9 mouse cellular contexts compared by ENCODE assay signal in genomic region chr11:8558258-8558657, GRCm38 (mm10).
DNase-seq lines count a peak whose midpoint lies in the region; ATAC-seq lines count a peak whose summit lies in the region.
"Had no signal": no experiment of that assay in that cellular context is flagged by ENCODE, and none has a peak within 500 bp of the region (broad histone marks: within the 10 kb centered on the region; RNA-seq: fewer than 3 reads in every experiment).

No protein-coding gene starts in this region.

- H3K4me1 ChIP-seq in limb, embryonic 13.5 days = peaks cover 52% of the 10 kb centered on the region

- H3K27ac ChIP-seq in limb, embryonic 13.5 days = peak overlapping the region; percentile 17; the same call in 1 of the 2 replicates
- H3K27ac ChIP-seq: forebrain, embryonic 15.5 days had no signal

- H3K27me3 ChIP-seq in limb, embryonic 13.5 days = no peaks in the 10 kb centered on the region
- H3K27me3 ChIP-seq: forebrain, embryonic 15.5 days had no signal

- no peak overlapping the region for H3K4me2 ChIP-seq in limb, embryonic 13.5 days (replicated peaks)
- H3K4me2 ChIP-seq: forebrain, embryonic 15.5 days had no signal

- H3K9me3 ChIP-seq in limb, embryonic 13.5 days = no peaks in the 10 kb centered on the region
- H3K9me3 ChIP-seq: forebrain, embryonic 15.5 days had no signal

- H3K9ac ChIP-seq in limb, embryonic 13.5 days = no peak overlapping the region
- H3K9ac ChIP-seq: forebrain, embryonic 15.5 days had no signal

- intact Hi-C loops in left cerebral cortex, postnatal 4 days (cut with DNase I) = no loop called here
- intact Hi-C loops in left cerebral cortex, postnatal 14 days (cut with DNase I) = no loop called here

- peak; percentile 19 for DNase-seq in left cerebral cortex, postnatal 4 days
- DNase-seq in left cerebral cortex, postnatal 14 days (ENCODE audit: low spot score in 2 of 2) = no peak
- DNase-seq in testis, postnatal 10 days (ENCODE audit: low spot score) = no peak
- DNase-seq in embryo, embryonic 11 days = no peak
- DNase-seq: thymus, adult 18-20 months had no signal

- peaks cover 18% of the 10 kb centered on the region; the same call in 1 of the 2 replicates for H3K36me3 ChIP-seq in limb, embryonic 13.5 days
- H3K36me3 ChIP-seq: forebrain, embryonic 15.5 days had no signal

- no peak overlapping the region for H3K4me3 ChIP-seq in limb, embryonic 13.5 days
- H3K4me3 ChIP-seq: forebrain, embryonic 15.5 days had no signal

- peak; percentile 27; the same call in 1 of the 2 replicates for ATAC-seq in common myeloid progenitor, adult 5-6 weeks (replicated peaks; ENCODE audit: low read depth, poor library complexity, severe bottlenecking)
- peak; percentile 40 to 48 for ATAC-seq in hematopoietic stem cell, adult 5-6 weeks (replicated peaks in 1 of 2; ENCODE audit: insufficient read depth in 1 of 2, low FRiP score in 2 of 2, low TSS enrichment in 1 of 2, low read depth in 1 of 2, poor library complexity in 2 of 2, severe bottlenecking in 2 of 2)
- no peak for ATAC-seq in limb, embryonic 13.5 days (ENCODE audit: low FRiP score, low read depth)
- ATAC-seq: forebrain, embryonic 15.5 days had no signal

- 80% methylated on average over 9 of the region's 9 CpGs for WGBS in limb, embryonic 13.5 days
